Mouse (Mus musculus) liver, adult 2 months (tissue): ENCODE measurements at regions not wholly inside any gene's neighbourhood (a gene's known extent, or its start where the extent isn't known, plus 50 kb on each side); places are given as distances from the start of the nearest gene placed in this dataset.

Source experiments
- DNase-seq: peaks from one replicate; pipeline ENCODE4 v3.0.0-alpha.2; 2011; ENCODE audit warnings: low read depth, low spot score; ENCODE audit errors: extremely low read depth
- H3K27ac ChIP-seq: fragments of 200-500 bp; replicated peaks from 2 replicates; pipeline ENCODE4 v1.5.1; 2012; ENCODE audit warnings: low read depth, mild to moderate bottlenecking, control low read depth, inconsistent platforms, low read length; ENCODE audit not compliant: insufficient read depth
- H3K27me3 ChIP-seq: fragments of 200-500 bp; 2 replicates; pipeline ENCODE4 v1.6.1; 2012; ENCODE audit warnings: mild to moderate bottlenecking, moderate library complexity, low read length, inconsistent platforms; ENCODE audit not compliant: control insufficient read depth, insufficient read depth
- H3K36me3 ChIP-seq: fragments of 200-500 bp; 2 replicates; pipeline ENCODE4 v1.6.1; 2012; ENCODE audit warnings: low read length, inconsistent platforms; ENCODE audit not compliant: control insufficient read depth, insufficient read depth
- H3K4me1 ChIP-seq: fragments of 200-500 bp; 2 replicates; pipeline ENCODE4 v1.6.1; 2011; ENCODE audit warnings: low read length; ENCODE audit not compliant: control insufficient read depth, insufficient read depth
- H3K4me3 ChIP-seq: fragments of 200-500 bp; 2 replicates; pipeline ENCODE4 v1.5.1; 2011; ENCODE audit warnings: low read depth, mild to moderate bottlenecking, control low read depth, low read length, moderate library complexity; ENCODE audit not compliant: insufficient read depth
- H3K79me2 ChIP-seq: fragments of 200-500 bp; 2 replicates; pipeline ENCODE4 v1.6.1; 2012; ENCODE audit warnings: inconsistent platforms, mild to moderate bottlenecking, low read length, moderate library complexity; ENCODE audit not compliant: control insufficient read depth, insufficient read depth
- H3K9ac ChIP-seq: fragments of 200-500 bp; 2 replicates; pipeline ENCODE4 v1.6.1; 2012; ENCODE audit warnings: low read depth, mild to moderate bottlenecking, control low read depth, inconsistent platforms, low read length
- CTCF ChIP-seq: fragments of 200-500 bp; IDR thresholded peaks from 2 replicates; pipeline ENCODE4 v1.5.1; 2011; ENCODE audit warnings: low read depth, low read length, control low read depth
- POLR2A ChIP-seq: fragments of 200-500 bp; IDR thresholded peaks from 2 replicates; pipeline ENCODE4 v1.6.1; 2011; ENCODE audit warnings: low read length, control low read depth; ENCODE audit not compliant: insufficient read depth; ENCODE audit errors: extremely low read depth
- WGBS: fragments of 180-500 bp; shearing (Covaris S2); methylation state at CpG from one replicate; pipeline ENCODE4 v1.1.7; 2018; 5-methylcytosine and 5-hydroxymethylcytosine counted together

DNA sequence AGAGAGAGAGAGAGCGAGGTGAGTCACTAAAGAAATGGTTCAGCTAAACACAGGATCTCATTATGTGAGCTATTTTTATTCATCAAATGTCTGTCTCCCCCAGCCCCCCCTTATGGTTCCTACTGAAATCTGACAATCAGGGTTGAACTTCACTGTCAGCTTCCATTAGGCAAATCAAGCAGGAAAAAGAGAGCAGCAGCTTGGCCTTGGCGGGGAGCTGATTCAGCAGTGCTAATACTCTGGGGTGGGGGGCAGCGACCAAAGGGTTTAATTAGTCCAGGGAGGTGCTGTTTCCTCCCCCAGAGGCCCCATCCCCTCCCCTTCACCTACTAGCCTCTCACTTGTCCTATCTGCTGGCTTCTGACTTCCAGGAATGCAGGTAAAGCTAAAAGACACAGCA is 649.6 kb upstream of the Castor2 start:
- H3K27me3 ChIP-seq = no peaks in the 10 kb centered on the region
- no peaks in the 10 kb centered on the region for H3K79me2 ChIP-seq
- H3K36me3 ChIP-seq = no peaks in the 10 kb centered on the region
- 69% methylated on average over 2 of the region's 3 CpGs for WGBS
- H3K9ac ChIP-seq = no peak overlapping the region
- no peak overlapping the region for H3K4me3 ChIP-seq
- no peak for TF ChIP-seq POLR2A
- no peak for TF ChIP-seq CTCF
- no peaks in the 10 kb centered on the region for H3K4me1 ChIP-seq
- no peak overlapping the region for H3K27ac ChIP-seq
- DNase-seq = no peak

DNA sequence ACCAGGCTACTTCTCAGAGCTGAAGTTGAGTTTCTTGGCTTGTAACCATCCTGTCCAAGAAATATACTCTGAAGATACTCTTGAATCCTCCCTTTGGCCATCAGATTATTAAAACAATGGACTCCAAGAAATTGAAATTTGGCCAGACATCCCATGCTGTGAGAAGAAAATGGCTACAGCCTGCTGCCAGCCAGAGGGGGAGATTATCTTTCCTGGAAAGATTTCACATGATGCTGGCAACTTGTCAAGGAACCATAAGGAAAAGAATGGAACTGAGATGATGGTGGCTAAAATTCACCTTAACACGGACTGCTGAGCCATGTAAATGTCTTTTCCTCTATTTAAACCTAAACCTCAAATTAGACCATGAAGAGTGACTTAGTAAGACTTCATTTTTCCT is 698.7 kb upstream of the Castor2 start:
- Histone ChIP-seq H3K27ac (no peak overlapping the region), H3K36me3 (no peaks in the 10 kb centered on the region), H3K9ac (no peak overlapping the region), H3K4me1 (no peaks in the 10 kb centered on the region), H3K79me2 (no peaks in the 10 kb centered on the region), H3K4me3 (no peak overlapping the region), H3K27me3 (no peaks in the 10 kb centered on the region)
- 54% methylated on average over 1 of the region's 1 CpGs for WGBS
- DNase-seq = no peak
- no peak for TF ChIP-seq POLR2A
- no peak for TF ChIP-seq CTCF

DNA sequence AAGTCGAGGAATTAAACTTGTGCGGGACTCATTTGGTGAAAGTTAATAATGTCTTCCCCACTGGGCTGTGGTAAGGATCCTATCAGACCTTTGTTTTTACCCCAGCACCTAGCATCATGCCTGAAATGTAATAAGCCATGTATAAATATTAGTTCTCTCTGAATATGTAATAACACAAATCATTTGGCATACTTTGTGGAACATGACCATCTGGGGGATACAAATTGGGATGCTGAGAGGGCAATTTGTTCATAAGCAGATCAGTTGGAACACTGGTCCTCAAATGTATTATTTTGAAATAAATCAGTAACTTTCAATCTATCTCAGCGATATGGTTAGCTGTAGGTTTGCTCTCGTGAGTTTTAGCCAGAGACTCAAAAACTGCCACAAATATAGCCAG is 709.6 kb upstream of the Castor2 start:
- Histone ChIP-seq H3K36me3 (no peaks in the 10 kb centered on the region), H3K27ac (no peak overlapping the region), H3K27me3 (no peaks in the 10 kb centered on the region), H3K79me2 (no peaks in the 10 kb centered on the region), H3K9ac (no peak overlapping the region), H3K4me3 (no peak overlapping the region), H3K4me1 (no peaks in the 10 kb centered on the region)
- no peak for DNase-seq
- no peak for TF ChIP-seq CTCF
- no peak for TF ChIP-seq POLR2A
- 70% methylated on average over 4 of the region's 4 CpGs for WGBS

DNA sequence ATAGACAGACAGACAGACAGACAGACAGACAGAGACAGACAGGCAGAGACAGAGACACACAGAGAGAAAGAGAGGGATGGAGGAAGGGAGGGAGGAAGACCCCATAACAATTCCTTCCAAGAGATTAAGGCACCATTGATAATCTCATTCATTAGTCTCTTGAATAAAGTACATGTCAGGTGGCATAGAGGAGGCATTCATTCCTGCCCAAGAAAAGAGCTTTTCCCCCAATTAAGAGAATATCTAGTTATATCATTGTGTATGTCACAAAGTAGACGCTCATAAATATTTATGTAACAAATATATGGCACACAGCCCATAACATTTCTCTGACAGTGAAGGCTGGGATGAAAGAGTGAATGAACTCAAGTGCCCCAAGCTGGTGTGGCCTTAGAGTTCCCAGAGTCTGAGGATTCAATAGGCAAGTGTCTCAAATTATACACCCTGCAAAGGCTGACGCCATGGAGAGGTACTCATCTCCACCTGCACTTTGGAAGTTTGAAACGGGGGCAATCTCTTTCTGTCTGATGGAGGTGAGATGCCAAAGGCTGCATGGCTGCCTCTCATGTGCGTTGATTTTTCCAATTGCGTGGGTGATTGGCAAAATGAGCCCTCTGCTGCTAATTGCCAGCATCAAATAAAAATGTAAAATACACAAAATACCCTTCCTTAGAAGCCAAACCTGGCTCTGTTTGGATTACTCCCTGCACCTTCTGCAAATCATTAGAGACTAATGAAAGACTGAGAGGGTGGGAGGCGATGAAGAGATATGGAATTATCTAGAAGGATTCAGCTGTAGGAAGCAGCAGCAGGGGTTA is 710.3 kb upstream of the Castor2 start:
- Histone ChIP-seq H3K79me2 (no peaks in the 10 kb centered on the region), H3K4me3 (no peak overlapping the region), H3K36me3 (no peaks in the 10 kb centered on the region), H3K27ac (no peak overlapping the region), H3K27me3 (no peaks in the 10 kb centered on the region), H3K9ac (no peak overlapping the region), H3K4me1 (no peaks in the 10 kb centered on the region)
- TF ChIP-seq POLR2A (no peak), CTCF (no peak)
- DNase-seq = no peak
- WGBS = 72% methylated on average over 6 of the region's 6 CpGs

DNA sequence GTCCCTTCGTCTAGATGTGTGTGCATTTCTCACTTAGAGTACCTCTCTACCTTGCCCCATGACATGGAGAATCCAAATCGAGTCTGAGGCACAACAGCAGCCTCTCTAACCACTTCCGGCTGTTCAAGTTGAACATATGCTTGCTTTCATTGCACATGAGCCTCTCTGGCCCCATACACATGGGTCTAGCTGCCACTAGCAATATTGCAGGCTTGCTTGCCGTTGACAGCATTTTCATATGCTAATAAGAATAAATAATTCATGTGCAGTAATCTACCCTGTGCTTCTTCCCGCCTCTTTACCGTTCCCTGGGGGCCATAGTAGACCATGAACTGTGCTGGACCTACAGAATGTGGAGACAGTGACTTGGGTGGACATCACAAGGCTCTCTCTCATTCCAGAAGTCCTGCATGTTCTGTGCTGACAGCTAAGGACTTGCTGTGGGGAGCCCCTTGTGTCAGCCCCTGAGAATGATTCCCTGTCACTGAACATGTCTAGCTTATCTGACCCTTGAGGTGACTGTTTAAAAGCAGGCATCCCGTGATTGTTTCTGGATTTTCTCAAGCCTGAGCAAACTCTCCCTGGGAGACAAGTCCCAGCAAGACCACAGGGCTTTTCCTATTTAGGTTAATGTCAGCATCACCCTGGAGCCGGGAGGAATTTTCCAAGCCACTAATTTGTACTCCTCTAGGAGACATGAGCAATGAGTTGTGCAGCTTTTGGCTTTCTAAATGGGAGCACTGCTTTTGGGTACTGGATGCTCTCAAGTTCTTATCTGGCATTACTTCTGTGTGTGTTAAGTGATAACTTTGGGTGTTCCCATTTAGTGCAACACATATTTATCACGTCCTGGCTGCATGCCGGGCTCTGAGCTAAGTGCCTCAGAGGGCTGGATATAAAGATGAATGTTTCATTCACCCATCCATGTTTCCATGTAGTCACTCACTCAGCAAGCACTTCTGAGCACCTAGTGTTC is 713.8 kb upstream of the Castor2 start:
- TF ChIP-seq CTCF = no peak
- Histone ChIP-seq H3K36me3 (no peaks in the 10 kb centered on the region), H3K27ac (no peak overlapping the region), H3K9ac (no peak overlapping the region), H3K79me2 (no peaks in the 10 kb centered on the region), H3K27me3 (no peaks in the 10 kb centered on the region), H3K4me3 (no peak overlapping the region), H3K4me1 (no peaks in the 10 kb centered on the region)
- peak; percentile 15 for DNase-seq
- 62% methylated on average over 10 of the region's 10 CpGs for WGBS

DNA sequence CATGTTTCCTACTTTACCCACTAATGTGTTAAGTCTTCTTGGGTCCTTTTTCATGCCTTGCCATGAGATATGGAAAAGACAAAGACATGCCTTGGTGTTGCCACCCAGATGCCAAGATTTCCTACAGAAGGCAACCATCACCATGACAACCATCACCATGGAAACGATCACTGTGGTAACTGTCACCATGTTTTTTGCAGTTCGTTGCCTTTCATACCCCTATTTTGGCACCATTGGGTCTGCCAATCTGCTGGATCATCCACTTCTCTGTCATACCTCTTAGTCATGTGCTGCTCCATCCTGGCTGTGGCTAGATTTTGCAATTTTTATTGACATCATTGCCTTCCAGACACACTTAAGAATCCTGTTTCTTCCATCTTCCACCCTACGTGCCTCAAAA is 733.7 kb upstream of the Castor2 start:
- Histone ChIP-seq H3K4me3 (no peak overlapping the region), H3K36me3 (no peaks in the 10 kb centered on the region), H3K9ac (no peak overlapping the region), H3K79me2 (no peaks in the 10 kb centered on the region), H3K27me3 (no peaks in the 10 kb centered on the region), H3K27ac (no peak overlapping the region), H3K4me1 (no peaks in the 10 kb centered on the region)
- WGBS = 81% methylated on average over 3 of the region's 3 CpGs
- TF ChIP-seq CTCF (no peak), POLR2A (no peak)
- DNase-seq = no peak
